Mouse (Mus musculus) kidney, adult 2 months (tissue): ENCODE results near the gene Mapk8. TPM values are rescaled to one million over a fixed set of nuclear protein-coding genes. Genes with fewer than 3 reads are reported as not detected.

Source experiments
- DNase-seq: peaks from one replicate; pipeline ENCODE4 v3.0.0; 2021
- H3K27ac ChIP-seq: fragments of 200-500 bp; 2 replicates; pipeline ENCODE4 v1.5.1; 2012; ENCODE audit warnings: low read depth, low read length, control low read depth, inconsistent platforms; ENCODE audit not compliant: insufficient read depth
- H3K27me3 ChIP-seq: fragments of 200-500 bp; replicated peaks from 2 replicates; pipeline ENCODE4 v1.6.1; 2012; ENCODE audit warnings: mild to moderate bottlenecking, moderate library complexity, low read length, inconsistent platforms; ENCODE audit not compliant: control insufficient read depth, insufficient read depth
- H3K36me3 ChIP-seq: fragments of 200-500 bp; 2 replicates; pipeline ENCODE4 v1.6.1; 2012; ENCODE audit warnings: mild to moderate bottlenecking, moderate library complexity, low read length, inconsistent platforms; ENCODE audit not compliant: control insufficient read depth, insufficient read depth
- H3K4me1 ChIP-seq: fragments of 200-500 bp; 2 replicates; pipeline ENCODE4 v1.6.1; 2011; ENCODE audit warnings: low read length; ENCODE audit not compliant: control insufficient read depth, insufficient read depth
- H3K4me3 ChIP-seq: fragments of 200-500 bp; 2 replicates; pipeline ENCODE4 v1.5.1; 2011; ENCODE audit warnings: mild to moderate bottlenecking, low read depth, low read length, control low read depth; ENCODE audit not compliant: insufficient read depth
- CTCF ChIP-seq: fragments of 200-500 bp; conservative IDR thresholded peaks from 2 replicates; pipeline ENCODE4 v1.5.1; 2011; ENCODE audit warnings: low read depth, mild to moderate bottlenecking, control low read depth, low read length, moderate library complexity, mixed read lengths; ENCODE audit not compliant: insufficient read depth, insufficient read length
- POLR2A ChIP-seq: fragments of 200-500 bp; IDR thresholded peaks from one replicate; pipeline ENCODE4 v1.6.1; 2011; ENCODE audit warnings: low read depth, low read length, control low read depth
- WGBS: fragments of 180-500 bp; shearing (Covaris S2); methylation state at CpG from one replicate; pipeline ENCODE4 v1.1.7; 2018; 5-methylcytosine and 5-hydroxymethylcytosine counted together
- polyA plus RNA-seq: library from polyadenylated mRNA; depleted of rRNA; stranded (reverse); fragments of >200 nt; gene quantifications from 2 replicates; pipeline ENCODE4 v1.2.3, GENCODE M21; 2012

The Mapk8 gene
- polyA plus RNA-seq, 1 experiment: 9.5 TPM

GRCm38 (mm10) chr14:33467766-33468165, 20.8 kb upstream of the Mapk8 start:
- Histone ChIP-seq H3K4me3 (no peak overlapping the region), H3K27me3 (no peaks in the 10 kb centered on the region), H3K27ac (no peak overlapping the region), H3K36me3 (no peaks in the 10 kb centered on the region), H3K4me1 (no peaks in the 10 kb centered on the region)
- WGBS: 78% methylated on average over 6 of the region's 6 CpGs
- TF ChIP-seq CTCF: no peak
- no peak for TF ChIP-seq POLR2A
- DNase-seq: no peak

DNA sequence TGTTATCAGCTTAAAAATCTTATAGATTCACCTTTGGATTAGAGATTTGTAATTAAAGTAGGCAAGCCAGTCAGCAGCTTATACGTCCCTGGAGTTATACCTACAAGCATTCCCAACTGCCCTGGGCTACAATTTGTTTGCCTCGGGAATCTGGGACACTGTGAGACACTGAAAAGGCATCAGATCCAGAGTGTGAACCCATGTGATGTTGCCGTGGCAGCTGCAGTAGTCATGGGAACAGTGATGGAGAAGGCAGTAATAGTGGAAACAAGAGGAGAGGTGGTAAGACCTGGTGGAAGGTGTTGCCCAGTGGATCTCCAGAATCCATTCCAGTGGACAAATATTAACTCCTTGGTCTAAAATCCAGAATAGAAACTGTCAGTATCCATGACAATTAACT, 16.7 kb upstream of the Mapk8 start:
- Histone ChIP-seq H3K27me3 (no peaks in the 10 kb centered on the region), H3K27ac (no peak overlapping the region), H3K36me3 (no peaks in the 10 kb centered on the region), H3K4me3 (no peak overlapping the region), H3K4me1 (no peaks in the 10 kb centered on the region)
- WGBS: 64% methylated on average over 3 of the region's 3 CpGs
- no peak for DNase-seq
- no peak for TF ChIP-seq POLR2A

DNA sequence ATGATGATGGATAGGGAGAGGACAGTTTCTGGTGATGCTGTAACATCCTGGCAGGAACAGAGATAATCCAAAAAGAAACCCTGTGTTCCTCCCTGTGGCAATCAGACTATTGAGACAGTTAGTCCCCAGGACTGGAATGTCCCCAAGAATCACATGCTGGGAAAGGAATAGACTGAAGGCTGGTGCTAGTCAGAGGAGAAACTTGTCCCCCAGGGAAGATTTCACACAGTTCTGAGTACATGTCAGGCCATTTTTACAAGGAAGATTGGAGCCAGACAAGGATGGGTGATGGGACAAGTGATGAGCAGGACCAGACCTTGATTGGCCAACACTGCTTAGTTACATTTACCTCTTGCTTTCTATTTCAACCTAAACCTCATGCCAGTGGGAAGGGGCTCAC, 3.4 kb upstream of the Mapk8 start:
- no peaks in the 10 kb centered on the region for H3K4me1 ChIP-seq
- no peaks in the 10 kb centered on the region for H3K27me3 ChIP-seq
- H3K36me3 ChIP-seq: no peaks in the 10 kb centered on the region
- DNase-seq: no peak
- no peak overlapping the region for H3K27ac ChIP-seq
- no peak overlapping the region for H3K4me3 ChIP-seq
- TF ChIP-seq POLR2A (no peak), CTCF (no peak)

GRCm38 (mm10) chr14:33449296-33449840, 2.4 kb upstream of the Mapk8 start:
- no peaks in the 10 kb centered on the region for H3K4me1 ChIP-seq
- no peak overlapping the region for H3K4me3 ChIP-seq
- no peaks in the 10 kb centered on the region for H3K36me3 ChIP-seq
- no peak for TF ChIP-seq POLR2A
- no peak for TF ChIP-seq CTCF
- WGBS: 80% methylated on average over 2 of the region's 2 CpGs
- no peak for DNase-seq
- H3K27me3 ChIP-seq: no peaks in the 10 kb centered on the region
- H3K27ac ChIP-seq: no peak overlapping the region

- H3K27me3 ChIP-seq: no peaks in the 10 kb centered on the region
- peaks cover 5% of the 10 kb centered on the region; the same call in 1 of the 2 replicates for H3K4me1 ChIP-seq
- TF ChIP-seq POLR2A: no peak
- no peak for TF ChIP-seq CTCF
- WGBS: 93% methylated on average over 4 of the region's 4 CpGs
- no peak overlapping the region for H3K4me3 ChIP-seq
- DNase-seq: no peak
- H3K27ac ChIP-seq: no peak overlapping the region
- H3K36me3 ChIP-seq: no peaks in the 10 kb centered on the region
Observed at GRCm38 (mm10) chr14:33448276-33448675, 1.3 kb upstream of the Mapk8 start.

DNA sequence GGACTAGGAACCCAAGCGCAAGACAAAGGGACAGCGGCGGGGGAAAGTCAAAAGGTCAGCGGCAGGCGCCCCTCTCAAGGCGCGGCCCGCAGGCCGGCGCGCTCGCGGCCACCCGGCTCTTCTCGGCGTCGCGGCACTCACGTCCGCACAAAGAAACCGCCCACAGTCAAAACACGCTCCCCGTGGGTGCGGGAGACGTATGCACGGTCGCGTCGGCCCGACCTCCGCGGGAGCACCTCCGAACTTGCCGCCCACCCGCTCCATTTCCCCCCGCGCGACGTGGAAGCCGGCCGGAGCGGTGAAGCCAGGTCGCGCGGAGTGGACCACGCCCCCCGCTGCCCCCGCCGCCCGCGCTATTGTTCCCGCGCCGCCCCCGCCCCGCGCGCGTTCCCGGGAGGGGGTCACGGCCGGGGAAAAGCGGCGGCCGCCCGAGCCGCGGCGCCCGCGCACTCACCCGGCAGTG, 366 bp downstream of the Mapk8 start:
- H3K27ac ChIP-seq: peak overlapping the region; percentile 33; the same call in 1 of the 2 replicates
- 3% methylated on average over 72 of the region's 72 CpGs for WGBS
- peak overlapping the region; percentile 80 for H3K4me3 ChIP-seq
- no peak for DNase-seq
- H3K27me3 ChIP-seq: no peaks in the 10 kb centered on the region
- peaks cover 7% of the 10 kb centered on the region; the same call in 1 of the 2 replicates for H3K4me1 ChIP-seq
- no peaks in the 10 kb centered on the region for H3K36me3 ChIP-seq
- TF ChIP-seq CTCF: no peak
- TF ChIP-seq POLR2A: no peak

GRCm38 (mm10) chr14:33445962-33446361, 996 bp downstream of the Mapk8 start:
- no peak for DNase-seq
- Histone ChIP-seq H3K4me1 (peaks cover 7% of the 10 kb centered on the region; the same call in 1 of the 2 replicates), H3K4me3 (peak overlapping the region; percentile 80; the same call in 1 of the 2 replicates), H3K27me3 (no peaks in the 10 kb centered on the region), H3K27ac (no peak overlapping the region), H3K36me3 (no peaks in the 10 kb centered on the region)
- WGBS: 36% methylated on average over 3 of the region's 3 CpGs
- TF ChIP-seq CTCF: no peak
- no peak for TF ChIP-seq POLR2A
